ENCODE assay signal across 11 mouse cellular contexts in genomic region chr13:29274296-29274695, GRCm38 (mm10).
A peak's percentile ranks its signal among the peaks of the same experiment; 100 is the strongest.
DNase-seq lines count a peak whose midpoint lies in the region; ATAC-seq lines count a peak whose summit lies in the region.
"Had no signal": no experiment of that assay in that cellular context is flagged by ENCODE, and none has a peak within 500 bp of the region (broad histone marks: within the 10 kb centered on the region; RNA-seq: fewer than 3 reads in every experiment).

No protein-coding gene starts in this region.

- H3K4me2 ChIP-seq in hindbrain, embryonic 11.5 days (replicated peaks; ENCODE audit: low read depth, low read length): no peak overlapping the region
- H3K4me2 ChIP-seq: embryonic facial prominence, embryonic 15.5 days; neural tube, embryonic 12.5 days had no signal

- ATAC-seq in hindbrain, embryonic 11.5 days (ENCODE audit: low FRiP score): no peak

- intact Hi-C loops in left cerebral cortex, postnatal 36 days (cut with DNase I): no loop called here

- H3K36me3 ChIP-seq in hindbrain, embryonic 11.5 days (ENCODE audit: control insufficient read depth, insufficient read depth, low read length): no peaks in the 10 kb centered on the region
- H3K36me3 ChIP-seq: embryonic facial prominence, embryonic 15.5 days; neural tube, embryonic 12.5 days had no signal

- H3K9me3 ChIP-seq in hindbrain, embryonic 11.5 days (ENCODE audit: control insufficient read depth, low read length): no peaks in the 10 kb centered on the region
- H3K9me3 ChIP-seq: embryonic facial prominence, embryonic 15.5 days; neural tube, embryonic 12.5 days had no signal

- H3K27me3 ChIP-seq in hindbrain, embryonic 11.5 days (ENCODE audit: control insufficient read depth, insufficient read depth, low read length): no peaks in the 10 kb centered on the region
- H3K27me3 ChIP-seq: embryonic facial prominence, embryonic 15.5 days; neural tube, embryonic 12.5 days had no signal

- no peak overlapping the region for H3K4me3 ChIP-seq in hindbrain, embryonic 11.5 days (ENCODE audit: low read depth, low read length)
- H3K4me3 ChIP-seq: embryonic facial prominence, embryonic 15.5 days; neural tube, embryonic 12.5 days had no signal

- peak; percentile 15 to 41 for DNase-seq in frontal cortex, postnatal 36 days (ENCODE audit: low spot score in 2 of 2)
- DNase-seq in frontal cortex, postnatal 10 days (ENCODE audit: low spot score in 2 of 2): no peak
- peak; percentile 20 for DNase-seq in hindbrain, embryonic 11.5 days (ENCODE audit: low spot score)
- peak; percentile 26 for DNase-seq in left cerebral cortex, postnatal 36 days (ENCODE audit: low spot score in 2 of 2)
- peak; percentile 39 for DNase-seq in right cerebral cortex, postnatal 14 days
- no peak for DNase-seq in adrenal gland, adult 2 months
- no peak for DNase-seq in spleen, postnatal 10 days (ENCODE audit: low spot score in 2 of 2)
- DNase-seq in lung, postnatal 10 days: no peak

- H3K9ac ChIP-seq in hindbrain, embryonic 11.5 days (ENCODE audit: low read depth, low read length): no peak overlapping the region
- H3K9ac ChIP-seq: embryonic facial prominence, embryonic 15.5 days; liver, embryonic 14.5 days; neural tube, embryonic 12.5 days had no signal

- WGBS in hindbrain, embryonic 11.5 days: 67% methylated on average over 11 of the region's 11 CpGs

- H3K27ac ChIP-seq in hindbrain, embryonic 11.5 days (ENCODE audit: low read depth, low read length): no peak overlapping the region
- H3K27ac ChIP-seq: embryonic facial prominence, embryonic 15.5 days; liver, embryonic 14.5 days; neural tube, embryonic 12.5 days had no signal

- no peaks in the 10 kb centered on the region for H3K4me1 ChIP-seq in hindbrain, embryonic 11.5 days (replicated peaks; ENCODE audit: control insufficient read depth, insufficient read depth, low read length)
- H3K4me1 ChIP-seq: embryonic facial prominence, embryonic 15.5 days had no signal

Comparison
In these comparisons a context has a peak if more than half of its experiments do, and no peak if none do; other contexts are left out.
1. DNase-seq: peak in frontal cortex, postnatal 36 days (2 of 2), hindbrain, embryonic 11.5 days (single experiment), left cerebral cortex, postnatal 36 days (2 of 2) and right cerebral cortex, postnatal 14 days (single experiment); none in frontal cortex, postnatal 10 days (0 of 2), adrenal gland, adult 2 months (single experiment), spleen, postnatal 10 days (0 of 2) and lung, postnatal 10 days (single experiment).